Mouse (Mus musculus) midbrain, postnatal 0 days (tissue): Measurements from ENCODE around the gene Antxr1. TPM values are rescaled to one million over a fixed set of nuclear protein-coding genes. Genes with fewer than 3 reads are reported as not detected.
A peak's percentile ranks its signal among the peaks of the same experiment; 100 is the strongest.

Experiments
- ATAC-seq: fragments of 200-750 bp; cut with Nextera tagmentation; 2 replicates; pipeline ENCODE4 v1.8.0; 2017; ENCODE audit warnings: moderate number of reproducible peaks, mild to moderate bottlenecking, moderate TSS enrichment, moderate library complexity; ENCODE audit not compliant: low FRiP score
- DNase-seq: peaks from one replicate; pipeline ENCODE4 v3.0.0-alpha.2; 2015; ENCODE audit warnings: low spot score
- H3K27ac ChIP-seq: fragments of 300-500 bp; sonication (generic); 2 replicates; pipeline ENCODE4 v1.5.1; 2014; ENCODE audit warnings: low read depth, mild to moderate bottlenecking, low read length, mixed read lengths
- H3K27me3 ChIP-seq: fragments of 300-500 bp; sonication (generic); 2 replicates; pipeline ENCODE4 v1.6.1; 2014; ENCODE audit warnings: low read length, control low read depth, mixed read lengths; ENCODE audit not compliant: insufficient read depth
- H3K36me3 ChIP-seq: fragments of 300-500 bp; sonication (generic); 2 replicates; pipeline ENCODE4 v1.6.1; 2014; ENCODE audit warnings: low read length, control low read depth, mixed read lengths; ENCODE audit not compliant: insufficient read depth
- H3K4me1 ChIP-seq: fragments of 300-500 bp; sonication (generic); 2 replicates; pipeline ENCODE4 v1.6.1; 2014; ENCODE audit warnings: mild to moderate bottlenecking, control low read depth, antibody characterized with exemption, low read length, mixed read lengths; ENCODE audit not compliant: insufficient read depth
- H3K4me2 ChIP-seq: fragments of 300-500 bp; sonication (generic); 2 replicates; pipeline ENCODE4 v1.6.1; 2014; ENCODE audit warnings: low read depth, mild to moderate bottlenecking, low read length, mixed read lengths; ENCODE audit not compliant: poor library complexity, severe bottlenecking
- H3K4me3 ChIP-seq: fragments of 300-500 bp; sonication (generic); 2 replicates; pipeline ENCODE4 v1.5.1; 2014; ENCODE audit warnings: low read depth, mild to moderate bottlenecking, low read length, moderate library complexity
- H3K9ac ChIP-seq: fragments of 300-500 bp; sonication (generic); replicated peaks from 2 replicates; pipeline ENCODE4 v1.6.1; 2014; ENCODE audit warnings: mild to moderate bottlenecking, low read length, moderate library complexity, mixed read lengths; ENCODE audit not compliant: poor library complexity, severe bottlenecking
- H3K9me3 ChIP-seq: fragments of 300-500 bp; sonication (generic); 2 replicates; pipeline ENCODE4 v1.6.1; 2016; ENCODE audit warnings: low read length, control low read depth
- CTCF ChIP-seq: IDR thresholded peaks from 2 replicates; pipeline ENCODE4 v1.5.1; 2016; ENCODE audit warnings: antibody characterized with exemption, mild to moderate bottlenecking
- WGBS: fragments of 180-500 bp; shearing (Covaris S2); extraction: QIAGEN DNeasy Blood & Tissue Kit; methylation state at CpG from one replicate; pipeline ENCODE4 v1.1.7; 2014; 5-methylcytosine and 5-hydroxymethylcytosine counted together
- polyA plus RNA-seq: library from polyadenylated mRNA; unstranded; fragments of >200 nt; fragmentation: Nextera tagmentation; extraction: Ambion mirVana; gene quantifications from 2 replicates; pipeline ENCODE4 v1.2.1, GENCODE M21; 2015
- total RNA-seq: library from RNA; depleted of rRNA; stranded (reverse); fragments of >200 nt; gene quantifications from 2 replicates; pipeline ENCODE4 v1.2.3, GENCODE M21; 2014

The Antxr1 gene
- total and polyA plus RNA-seq, 2 experiments from 2014 or later = 2.9 to 13.1 TPM

DNA sequence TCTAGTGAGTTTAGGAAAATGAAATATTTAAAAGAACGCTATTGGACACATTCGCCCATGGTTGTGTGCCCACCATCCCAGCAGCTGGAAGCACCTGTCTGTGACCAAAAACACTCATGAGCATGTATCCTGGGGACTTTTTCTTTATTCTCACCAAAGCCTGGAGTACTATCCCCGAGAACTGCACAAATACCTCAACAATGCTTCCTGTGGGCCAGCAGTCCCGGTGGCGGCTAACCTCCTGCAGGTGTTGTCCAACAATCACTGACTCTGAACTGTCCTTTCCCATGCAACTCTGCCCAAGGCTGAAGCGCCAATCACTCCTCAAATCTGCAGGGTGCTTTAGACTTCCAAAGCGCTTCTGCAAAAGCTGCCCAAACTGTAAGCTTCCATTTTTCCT lies 219.0 kb downstream of the Antxr1 start:
- ATAC-seq (no peak), DNase-seq (no peak)
- Histone ChIP-seq H3K4me3 (no peak overlapping the region), H3K9me3 (no peaks in the 10 kb centered on the region), H3K27me3 (no peaks in the 10 kb centered on the region), H3K4me2 (no peak overlapping the region), H3K9ac (no peak overlapping the region), H3K36me3 (no peaks in the 10 kb centered on the region), H3K27ac (no peak overlapping the region), H3K4me1 (no peaks in the 10 kb centered on the region)
- no peak for TF ChIP-seq CTCF
- WGBS = 74% methylated on average over 7 of the region's 7 CpGs

DNA sequence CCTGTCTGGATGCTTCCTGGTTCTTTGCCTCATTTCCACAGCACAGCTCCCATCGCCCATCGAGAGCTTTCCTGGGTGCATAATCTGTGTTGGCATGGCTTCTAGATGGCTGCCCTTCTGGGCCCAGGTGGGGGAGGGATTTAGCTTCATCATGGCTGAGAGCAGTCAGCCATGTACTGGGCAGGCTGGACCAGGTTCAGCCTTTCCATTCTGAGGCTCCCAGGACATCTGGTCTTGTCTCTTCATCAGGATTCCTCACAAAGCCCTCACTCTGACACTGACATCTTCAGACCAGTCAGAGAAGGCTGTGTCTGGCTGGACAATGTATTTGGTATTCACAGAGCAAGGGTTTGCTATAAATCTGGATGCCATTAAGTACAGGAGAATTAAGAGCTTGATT lies 219.6 kb downstream of the Antxr1 start:
- no peak for TF ChIP-seq CTCF
- WGBS = 72% methylated on average over 2 of the region's 2 CpGs
- no peak overlapping the region for H3K4me3 ChIP-seq
- DNase-seq = peak; percentile 49
- no peak for ATAC-seq
- H3K36me3 ChIP-seq = no peaks in the 10 kb centered on the region
- H3K9me3 ChIP-seq = no peaks in the 10 kb centered on the region
- 0 out of 2 replicates have a peak overlapping the region, but pooled peaks have one; percentile 13 for H3K9ac ChIP-seq
- H3K27ac ChIP-seq = no peak overlapping the region
- H3K4me1 ChIP-seq = no peaks in the 10 kb centered on the region
- no peak overlapping the region for H3K4me2 ChIP-seq
- no peaks in the 10 kb centered on the region for H3K27me3 ChIP-seq

DNA sequence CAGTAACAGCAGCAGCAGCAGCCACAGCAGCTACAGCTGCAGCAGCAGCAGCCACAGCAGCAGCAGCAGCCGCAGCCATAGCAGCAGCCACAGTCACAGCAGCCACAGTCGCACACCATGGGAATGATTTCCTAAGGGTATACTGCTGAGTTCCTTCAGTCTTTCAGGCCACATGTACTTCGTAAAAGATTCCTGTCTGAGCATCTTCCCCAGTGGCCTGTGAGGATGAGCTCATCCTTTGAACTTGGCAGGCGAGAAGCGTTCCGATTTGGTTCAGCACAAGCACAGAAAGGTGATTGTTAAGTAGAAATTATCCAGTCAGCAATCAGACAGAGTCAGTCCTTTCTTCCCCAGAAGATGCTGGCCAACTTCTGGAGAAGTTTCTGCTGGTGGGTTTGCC lies 223.5 kb downstream of the Antxr1 start:
- no peak for TF ChIP-seq CTCF
- Histone ChIP-seq H3K27me3 (no peaks in the 10 kb centered on the region), H3K4me1 (no peaks in the 10 kb centered on the region), H3K27ac (peak overlapping the region; percentile 38; the same call in 1 of the 2 replicates), H3K4me3 (no peak overlapping the region), H3K4me2 (no peak overlapping the region), H3K9ac (no peak overlapping the region), H3K9me3 (no peaks in the 10 kb centered on the region), H3K36me3 (no peaks in the 10 kb centered on the region)
- WGBS = 50% methylated on average over 6 of the region's 6 CpGs
- no peak for DNase-seq
- no peak; the same call in 1 of the 2 replicates for ATAC-seq

DNA sequence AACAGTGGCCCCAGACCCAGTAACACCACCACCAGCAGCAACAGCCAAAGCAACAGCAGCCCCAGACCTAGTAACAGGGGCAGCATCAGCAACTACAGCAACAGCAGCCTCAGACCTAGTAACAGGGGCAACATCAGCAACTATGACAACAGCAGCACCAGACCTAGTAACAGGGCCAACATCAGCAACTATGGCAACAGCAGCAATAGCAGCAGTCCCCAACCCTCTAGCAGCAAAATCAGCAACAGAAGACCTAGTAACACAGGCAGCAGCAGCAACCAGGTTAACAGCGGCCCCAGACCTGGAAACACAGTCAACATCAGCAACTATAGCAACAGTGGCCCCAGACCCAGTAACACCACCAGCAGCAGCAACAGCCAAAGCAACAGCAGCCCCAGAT lies 224.1 kb downstream of the Antxr1 start:
- Histone ChIP-seq H3K9me3 (no peaks in the 10 kb centered on the region), H3K9ac (no peak overlapping the region), H3K4me1 (no peaks in the 10 kb centered on the region), H3K4me3 (no peak overlapping the region), H3K36me3 (no peaks in the 10 kb centered on the region), H3K4me2 (no peak overlapping the region), H3K27ac (no peak overlapping the region), H3K27me3 (no peaks in the 10 kb centered on the region)
- no peak for TF ChIP-seq CTCF
- peak; percentile 31; the same call in 1 of the 2 replicates for ATAC-seq
- 96% methylated on average over 1 of the region's 1 CpGs for WGBS
- peak; percentile 44 for DNase-seq

DNA sequence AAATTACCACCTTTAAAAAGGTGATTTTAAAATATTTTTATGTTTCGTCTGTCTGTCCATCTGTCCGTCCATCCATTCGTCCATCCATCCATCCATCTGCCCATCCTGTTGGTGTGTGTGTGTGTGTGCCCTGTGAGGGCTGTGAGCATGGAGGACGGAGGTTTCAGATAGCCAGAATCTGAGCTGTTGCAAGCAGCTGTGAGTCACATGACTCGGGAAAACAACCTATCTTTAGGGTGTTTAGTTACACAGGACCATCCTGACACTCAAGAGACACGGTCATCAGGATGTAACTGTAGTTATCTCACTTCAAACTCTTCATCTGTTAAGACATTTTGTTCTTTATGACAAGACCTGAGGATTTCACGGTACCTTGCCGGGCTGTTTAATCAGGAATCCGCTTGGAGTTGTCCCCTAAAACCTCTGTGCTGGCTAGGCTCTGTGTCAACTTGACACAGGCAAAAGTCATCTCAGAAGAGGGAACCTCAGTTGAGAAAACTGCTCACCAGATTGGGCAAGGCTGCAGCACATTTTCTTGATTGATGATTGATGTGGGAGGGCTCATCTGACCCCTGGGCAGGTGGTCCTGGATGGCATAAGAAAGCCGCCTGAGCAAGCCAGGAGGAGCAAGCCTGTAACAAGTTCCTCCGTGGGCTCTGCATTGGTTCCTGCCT lies 231.4 kb downstream of the Antxr1 start, which contains the start of gene D6Ertd527e:
Gene D6Ertd527e, plus strand, starts transcription at position 624 of the 674 bp plus-strand sequence.
- no peak within 1 kb of the TSS for H3K4me2 ChIP-seq
- no peak for DNase-seq
- no peaks in the 10 kb centered on the region for H3K9me3 ChIP-seq
- no peak within 1 kb of the TSS for H3K27ac ChIP-seq
- TF ChIP-seq CTCF = no peak
- peaks cover 14% of the 10 kb centered on the region; the same call in 1 of the 2 replicates for H3K4me1 ChIP-seq
- no peak within 1 kb of the TSS for H3K4me3 ChIP-seq
- H3K27me3 ChIP-seq = no peaks in the 10 kb centered on the region
- WGBS = 87% methylated on average over 11 of the region's 11 CpGs
- no peak for ATAC-seq
- no peaks in the 10 kb centered on the region for H3K36me3 ChIP-seq
- no peak within 1 kb of the TSS for H3K9ac ChIP-seq

DNA sequence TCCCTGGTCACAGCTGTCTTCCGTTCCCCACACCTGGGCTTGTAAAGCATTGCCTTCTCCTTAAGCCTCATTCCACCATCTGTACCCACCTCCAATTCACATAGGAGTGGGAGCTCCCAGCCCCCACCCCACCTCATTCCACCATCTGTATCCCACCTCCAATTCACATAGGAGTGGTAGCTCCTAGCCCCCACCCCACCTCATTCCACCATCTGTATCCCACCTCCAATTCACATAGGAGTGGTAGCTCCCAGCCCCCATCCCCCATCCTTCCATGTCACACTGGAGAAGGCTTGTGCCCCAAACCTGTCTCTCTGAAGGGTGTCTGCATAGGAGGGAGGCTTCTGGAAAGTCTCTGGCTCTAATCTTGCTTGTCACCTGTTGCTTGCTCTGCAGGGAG lies 232.3 kb downstream of the Antxr1 start:
- Histone ChIP-seq H3K4me2 (no peak overlapping the region), H3K36me3 (no peaks in the 10 kb centered on the region), H3K9me3 (no peaks in the 10 kb centered on the region), H3K27me3 (no peaks in the 10 kb centered on the region), H3K27ac (no peak overlapping the region), H3K9ac (no peak overlapping the region), H3K4me3 (no peak overlapping the region), H3K4me1 (peaks cover 14% of the 10 kb centered on the region; the same call in 1 of the 2 replicates)
- no peak for TF ChIP-seq CTCF
- WGBS = 94% methylated on average over 1 of the region's 1 CpGs
- ATAC-seq (no peak), DNase-seq (no peak)
